Mouse (Mus musculus): ENCODE data around the gene Plekha1.

DNA sequence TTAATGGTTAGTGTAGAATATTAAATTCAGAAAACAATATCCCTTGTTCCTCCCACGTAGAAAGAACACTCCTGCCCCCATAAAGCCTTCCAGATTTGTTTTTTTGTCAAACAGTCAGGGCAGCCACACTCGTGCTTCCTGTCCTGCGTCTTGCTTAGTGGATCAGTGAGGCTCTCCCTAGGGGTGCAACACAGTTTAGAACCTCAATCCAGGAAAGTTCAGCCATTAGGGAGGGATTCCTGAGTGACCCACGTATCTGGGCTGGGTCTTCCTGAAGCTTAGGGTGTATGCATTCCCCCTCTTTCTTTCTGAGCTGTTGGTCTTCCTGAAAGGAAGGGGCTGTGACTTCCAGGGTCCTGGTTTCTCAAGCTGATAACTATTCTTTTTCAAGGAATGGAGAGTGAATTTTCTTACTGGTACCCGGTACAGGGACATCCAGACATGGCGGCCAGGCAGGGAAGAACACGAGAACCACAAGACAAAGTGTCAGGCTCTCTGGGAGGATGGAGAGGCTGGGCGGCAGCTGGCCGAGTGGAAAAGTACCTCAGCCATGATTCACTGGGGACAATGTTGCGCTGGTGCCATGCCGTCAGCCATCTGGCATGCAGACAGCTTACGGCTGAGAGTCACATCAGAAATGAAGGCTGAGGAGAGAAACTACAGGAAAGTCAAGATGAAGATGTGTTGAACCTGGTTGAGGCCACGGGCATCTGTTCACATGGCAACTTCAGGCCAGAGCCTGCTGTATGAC is 57.6 kb downstream of the Plekha1 start:
- TF ChIP-seq CTCF (conservative IDR thresholded peaks at IDR 0.05 in 1 of 2, IDR thresholded peaks at IDR 0.05 in 1 of 2; ENCODE audit: low read depth in 2 of 2, low read length in 2 of 2), result no peak
- TF ChIP-seq USF2 (conservative IDR thresholded peaks at IDR 0.05; ENCODE audit: low read depth, low read length), result no peak
- no peak for TF ChIP-seq TBP (conservative IDR thresholded peaks at IDR 0.05; ENCODE audit: low read depth, low read length)
- TF ChIP-seq MAFK (IDR thresholded peaks at IDR 0.05; ENCODE audit: insufficient replicate concordance, low read length), result no peak
- no peak for TF ChIP-seq EP300 (IDR thresholded peaks at IDR 0.05; ENCODE audit: low read length)
- no peak for TF ChIP-seq ZMIZ1 (IDR thresholded peaks at IDR 0.05; ENCODE audit: low read depth, low read length)
- TF ChIP-seq ZNF384 (IDR thresholded peaks at IDR 0.05; ENCODE audit: low read depth, low read length), result no peak
- no peak for TF ChIP-seq ZKSCAN1 (IDR thresholded peaks at IDR 0.05; ENCODE audit: borderline replicate concordance, low read depth, low read length)
